8 mouse cellular contexts compared by ENCODE assay signal in the genomic region with DNA sequence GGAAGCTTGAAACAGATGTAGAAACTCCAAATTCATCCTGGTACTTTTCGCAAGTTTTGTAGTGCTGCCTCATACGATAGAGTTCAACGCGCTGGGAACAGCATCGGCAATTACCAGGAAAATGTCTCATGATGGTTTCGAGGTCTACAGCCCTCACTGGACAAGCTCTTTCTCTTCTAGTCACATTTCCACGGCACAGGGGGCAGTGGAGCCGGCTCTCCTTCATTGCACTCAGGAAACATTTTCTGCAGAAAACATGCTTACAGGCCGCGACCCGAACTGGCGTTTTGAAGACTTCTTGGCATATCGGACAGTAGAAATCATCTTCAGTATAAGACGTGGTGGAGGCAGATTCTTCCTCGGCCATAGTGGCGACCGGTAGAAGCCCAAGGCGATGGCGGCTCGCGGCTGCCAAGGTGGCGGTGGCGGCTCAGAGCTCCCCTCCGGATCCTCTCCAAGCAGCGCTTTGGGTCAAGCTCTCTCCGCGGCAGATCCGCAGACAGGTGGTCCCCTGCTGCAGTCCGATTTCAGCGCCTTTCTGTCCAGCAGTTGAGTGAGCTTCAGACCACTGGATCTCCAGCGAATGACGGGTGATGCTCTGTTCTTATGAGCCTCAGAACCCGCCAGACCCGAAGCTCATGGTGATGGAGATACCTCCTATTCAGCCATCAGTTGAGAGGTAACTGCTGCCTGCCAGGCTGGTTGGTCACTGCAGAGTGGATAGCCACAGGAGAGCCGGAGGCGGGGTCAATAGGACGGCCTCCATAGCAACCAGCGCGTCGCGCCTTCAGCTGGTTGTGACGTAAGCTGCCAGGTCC. TPM values are rescaled to one million over a fixed set of nuclear protein-coding genes. Genes with fewer than 3 reads are reported as not detected.
DNase-seq lines count a peak whose midpoint lies in the region; ATAC-seq lines count a peak whose summit lies in the region.

A gene (minus strand): TSS at position 713 of the 818 bp plus-strand sequence.

- peak within 1 kb of the TSS; percentile 42 for H3K4me3 ChIP-seq in heart, embryonic 15.5 days
- H3K4me3 ChIP-seq in macrophage (ENCODE audit: inconsistent target) = 0 out of 2 replicates have a peak within 1 kb of the TSS, but pooled peaks have one; percentile 5

- peak within 1 kb of the TSS; percentile 74 for H3K4me2 ChIP-seq in heart, embryonic 15.5 days

- no peak within 1 kb of the TSS for H3K27ac ChIP-seq in heart, embryonic 15.5 days
- no peak within 1 kb of the TSS for H3K27ac ChIP-seq in macrophage

- H3K9ac ChIP-seq in heart, embryonic 15.5 days = no peak within 1 kb of the TSS

- WGBS in heart, embryonic 15.5 days = 17% methylated on average over 42 of the region's 42 CpGs
- 26% methylated on average over 42 of the region's 42 CpGs for WGBS in macrophage (ENCODE audit: missing documents)

- no peaks in the 10 kb centered on the region for H3K36me3 ChIP-seq in heart, embryonic 15.5 days
- no peaks in the 10 kb centered on the region for H3K36me3 ChIP-seq in macrophage (ENCODE audit: inconsistent target)

- no peaks in the 10 kb centered on the region; the same call in 1 of the 2 replicates for H3K27me3 ChIP-seq in heart, embryonic 15.5 days

- ATAC-seq in heart, embryonic 15.5 days (replicated peaks; ENCODE audit: insufficient number of reproducible peaks, insufficient read depth, low FRiP score, low read depth) = no peak

- H3K9me3 ChIP-seq in heart, embryonic 15.5 days (replicated peaks) = no peaks in the 10 kb centered on the region

- H3K79me2 ChIP-seq in macrophage (ENCODE audit: inconsistent target) = no peaks in the 10 kb centered on the region

- no peaks in the 10 kb centered on the region for H3K4me1 ChIP-seq in heart, embryonic 15.5 days (replicated peaks)

- peak; percentile 13 for DNase-seq in ovary, postnatal 36 days (ENCODE audit: low spot score)
- DNase-seq in ovary, postnatal 14 days (ENCODE audit: low spot score) = no peak
- peak; percentile 73 for DNase-seq in embryo, embryonic 10 days (ENCODE audit: low spot score)
- peak; percentile 15 to 54 for DNase-seq in kidney, postnatal 25 days
- peak; percentile 17 for DNase-seq in right cerebral cortex, postnatal 25 days
- no peak for DNase-seq in thymus, postnatal 0 days (ENCODE audit: low spot score)

RNA-seq across cellular contexts. Expression of the gene that starts here (rescaled TPM):
- 0.11 TPM in 1 of 2 replicates, not detected in the other for polyA plus RNA-seq in heart, embryonic 15.5 days (2015; fragmentation: Nextera tagmentation; extraction: Ambion mirVana)
- 1 to 10 TPM in 4 of 26 experiments, under 1 TPM in 2, not detected in 20; 0.52 to 2.0 (median 1.0) TPM for total RNA-seq in macrophage (2018; cell fraction: chromatin; rRNA removed)
- total RNA-seq in macrophage (2018; cell fraction: cytosol; rRNA removed) = not detected
- total RNA-seq in macrophage (2018; cell fraction: nucleus; rRNA removed) = under 1 TPM in 4 of 26 experiments, not detected in 22; 0.54 to 0.93 (median 0.69) TPM
- not detected in 3 replicates for polyA plus RNA-seq in macrophage (2018)
- not detected in 2 replicates for polyA plus RNA-seq in thymus, postnatal 0 days (2015; fragmentation: Nextera tagmentation; extraction: Ambion mirVana)

Comparison
In these comparisons a context has a peak if more than half of its experiments do, and no peak if none do; other contexts are left out.
1. DNase-seq: peak in ovary, postnatal 36 days (single experiment), embryo, embryonic 10 days (single experiment), kidney, postnatal 25 days (2 of 2) and right cerebral cortex, postnatal 25 days (single experiment); none in ovary, postnatal 14 days (single experiment) and thymus, postnatal 0 days (single experiment).